Mouse (Mus musculus) cortical plate, adult 2 months (tissue): ENCODE data around the gene Col26a1.

ENCODE experiments used
- CTCF ChIP-seq: fragments of 200-500 bp; IDR thresholded peaks from 2 replicates; pipeline ENCODE4 v1.5.1; 2011; ENCODE audit warnings: mild to moderate bottlenecking, control low read depth, low read length; ENCODE audit not compliant: insufficient read depth; ENCODE audit errors: extremely low read depth
- POLR2A ChIP-seq: fragments of 200-500 bp; IDR thresholded peaks from 2 replicates; pipeline ENCODE4 v1.6.1; 2011; ENCODE audit warnings: mild to moderate bottlenecking, low read length, control low read depth; ENCODE audit not compliant: insufficient read depth; ENCODE audit errors: extremely low read depth

DNA sequence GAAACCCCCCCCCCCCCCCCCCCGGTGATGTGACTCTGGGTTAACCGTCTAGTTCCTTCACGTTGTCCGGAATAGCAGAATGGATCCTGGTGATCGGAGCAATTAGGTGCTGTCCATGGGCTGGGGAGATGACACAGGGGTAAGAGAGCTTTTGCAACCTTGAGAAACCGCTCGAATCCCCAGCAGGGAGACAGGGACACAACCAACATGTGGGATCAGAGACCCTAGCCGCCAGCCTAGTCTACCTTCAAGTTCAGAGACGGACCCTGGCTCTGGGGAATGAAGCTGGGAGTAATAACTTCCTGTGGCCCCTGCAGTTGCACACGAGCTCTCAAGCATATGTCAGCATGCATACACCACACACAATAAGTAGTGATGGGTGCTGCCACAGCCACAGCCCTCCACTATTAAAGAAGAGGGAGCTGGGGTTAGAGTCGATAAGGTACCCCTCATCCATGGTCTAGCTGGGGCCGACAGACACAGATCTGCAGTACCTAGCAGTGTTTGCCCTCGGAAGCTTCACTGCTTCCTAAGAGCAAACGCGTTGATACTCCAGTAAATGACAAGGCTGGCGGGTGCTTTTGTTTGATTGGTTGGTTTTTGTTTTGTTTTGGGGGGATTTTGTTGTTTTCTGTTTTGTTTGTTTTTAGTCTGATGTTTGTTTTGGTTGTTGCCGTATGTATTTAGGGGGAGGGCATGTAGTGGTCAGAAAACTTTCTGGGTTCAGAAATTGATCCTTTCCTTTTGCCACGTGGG lies 36.7 kb upstream of the Col26a1 start:
- TF ChIP-seq CTCF (no peak), POLR2A (no peak)
